Mouse (Mus musculus) myocyte (in vitro differentiated cells): ENCODE results near the gene Rpl23a. TPM values are rescaled to one million over a fixed set of nuclear protein-coding genes. Genes with fewer than 3 reads are reported as not detected.

Source experiments
- H3K27me3 ChIP-seq: one replicate; pipeline ENCODE4 v1.6.1; 2011; ENCODE audit not compliant: control insufficient read depth, insufficient read depth, insufficient read length
- H3K36me3 ChIP-seq: one replicate; pipeline ENCODE4 v1.6.1; 2011; ENCODE audit not compliant: control insufficient read depth, insufficient read depth
- H3K4me2 ChIP-seq: one replicate; pipeline ENCODE4 v1.6.1; 2011; ENCODE audit warnings: low read depth, control low read depth
- H3K4me3 ChIP-seq: one replicate; pipeline ENCODE4 v1.5.1; 2011; ENCODE audit warnings: mild to moderate bottlenecking, control low read depth, moderate library complexity
- H3K79me2 ChIP-seq: one replicate; pipeline ENCODE4 v1.6.1; 2011; ENCODE audit not compliant: control insufficient read depth, insufficient read depth
- H3ac ChIP-seq: one replicate; pipeline ENCODE4 v1.6.1; 2011; ENCODE audit not compliant: control insufficient read depth, insufficient read length
- CEBPB ChIP-seq: IDR thresholded peaks from 2 replicates; pipeline ENCODE4 v1.6.1; 2011; ENCODE audit warnings: mild to moderate bottlenecking, moderate library complexity; ENCODE audit not compliant: poor library complexity, insufficient read depth, severe bottlenecking
- E2F4 ChIP-seq: IDR thresholded peaks from one replicate; pipeline ENCODE4 v1.6.1; 2011; ENCODE audit warnings: mild to moderate bottlenecking, control low read depth, moderate library complexity; ENCODE audit not compliant: insufficient read depth
- MAX ChIP-seq: IDR thresholded peaks from one replicate; pipeline ENCODE4 v1.6.1; 2011; ENCODE audit warnings: low read depth, mild to moderate bottlenecking, control low read depth
- MYOD1 ChIP-seq, 3 experiments: IDR thresholded peaks; one replicate each; pipeline ENCODE4 v1.6.1; 2011; ENCODE audit warnings: control low read depth in 2 of 3, low read depth in 2 of 3, mild to moderate bottlenecking in 2 of 3, moderate library complexity in 1 of 3; ENCODE audit not compliant: insufficient read length in 2 of 3, control insufficient read depth in 1 of 3
- MYOG ChIP-seq, 3 experiments: IDR thresholded peaks; one replicate each; pipeline ENCODE4 v1.6.1; 2011; ENCODE audit warnings: control low read depth in 2 of 3, low read depth in 2 of 3, mild to moderate bottlenecking in 2 of 3; ENCODE audit not compliant: insufficient read length in 2 of 3, control insufficient read depth in 1 of 3, insufficient read depth in 1 of 3
- POLR2A ChIP-seq: IDR thresholded peaks from one replicate; pipeline ENCODE4 v1.6.1; 2011; ENCODE audit warnings: low read depth, mild to moderate bottlenecking, control low read depth, moderate library complexity; ENCODE audit not compliant: insufficient read length
- POLR2AphosphoS2 ChIP-seq: IDR thresholded peaks from one replicate; pipeline ENCODE4 v1.6.1; 2011; ENCODE audit warnings: low read depth, control low read depth; ENCODE audit not compliant: insufficient read length
- REST ChIP-seq: IDR thresholded peaks from one replicate; pipeline ENCODE4 v1.6.1; 2011; ENCODE audit warnings: mild to moderate bottlenecking, control low read depth, moderate library complexity; ENCODE audit not compliant: insufficient read depth, insufficient read length
- TCF12 ChIP-seq: IDR thresholded peaks from one replicate; pipeline ENCODE4 v1.6.1; 2011; ENCODE audit warnings: mild to moderate bottlenecking, control low read depth; ENCODE audit not compliant: poor library complexity, insufficient read depth, severe bottlenecking
- TCF3 ChIP-seq: IDR thresholded peaks from one replicate; pipeline ENCODE4 v1.6.1; 2011; ENCODE audit warnings: low read depth, control low read depth; ENCODE audit not compliant: insufficient read length
- USF1 ChIP-seq: IDR thresholded peaks from one replicate; pipeline ENCODE4 v1.6.1; 2011; ENCODE audit warnings: low read depth, mild to moderate bottlenecking, control low read depth, moderate library complexity
- polyA plus RNA-seq: library from polyadenylated mRNA; unstranded; fragments of >200 nt; fragmentation: generic; extraction: Trizol; gene quantifications from one replicate; pipeline ENCODE4 v1.2.1, GENCODE M21; 2012; ENCODE audit warnings: missing spikeins

The Rpl23a gene
- polyA plus RNA-seq, 1 experiment, result 3,571 TPM

DNA sequence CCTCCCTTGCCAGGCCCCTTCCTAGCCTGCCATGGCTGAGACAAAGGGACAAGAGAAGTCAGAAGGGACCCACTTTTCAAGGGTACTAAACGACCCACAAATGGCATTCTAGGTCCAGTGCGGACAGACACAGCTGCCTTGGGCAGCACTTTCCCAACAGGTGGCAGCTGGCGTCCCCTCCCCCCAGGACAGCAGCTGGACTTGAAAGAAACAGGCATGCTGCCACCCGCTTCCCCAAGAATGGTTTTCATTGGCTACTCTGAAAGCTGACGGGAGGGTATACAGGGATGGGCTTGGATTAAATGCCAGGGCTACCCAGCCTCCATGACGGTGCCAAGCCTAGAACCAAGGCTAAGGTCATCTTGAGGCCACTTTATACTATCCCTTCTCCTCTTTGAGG is 20.9 kb downstream of the Rpl23a start:
- Histone ChIP-seq H3ac (peak overlapping the region; percentile 96), H3K4me3 (peak overlapping the region; percentile 100), H3K79me2 (peaks cover 64% of the 10 kb centered on the region), H3K27me3 (no peaks in the 10 kb centered on the region), H3K36me3 (peaks cover 39% of the 10 kb centered on the region), H3K4me2 (peak overlapping the region; percentile 95)
- peak; percentile 100 for TF ChIP-seq TCF3
- TF ChIP-seq MYOG (IDR thresholded peaks at IDR 0.05; ENCODE audit: control insufficient read depth in 1 of 3, insufficient read depth in 1 of 3, insufficient read length in 2 of 3, low read depth in 2 of 3), result peak; percentile 99 to 100 (median 100)
- TF ChIP-seq MYOD1 (IDR thresholded peaks at IDR 0.05; ENCODE audit: control insufficient read depth in 1 of 3, insufficient read length in 2 of 3, low read depth in 2 of 3), result peak; percentile 99 to 100 (median 100)
- TF ChIP-seq POLR2AphosphoS2, result peak; percentile 67
- peak; percentile 100 for TF ChIP-seq TCF12
- TF ChIP-seq E2F4, result no peak
- TF ChIP-seq POLR2A, result peak; percentile 41
- no peak for TF ChIP-seq MAX

DNA sequence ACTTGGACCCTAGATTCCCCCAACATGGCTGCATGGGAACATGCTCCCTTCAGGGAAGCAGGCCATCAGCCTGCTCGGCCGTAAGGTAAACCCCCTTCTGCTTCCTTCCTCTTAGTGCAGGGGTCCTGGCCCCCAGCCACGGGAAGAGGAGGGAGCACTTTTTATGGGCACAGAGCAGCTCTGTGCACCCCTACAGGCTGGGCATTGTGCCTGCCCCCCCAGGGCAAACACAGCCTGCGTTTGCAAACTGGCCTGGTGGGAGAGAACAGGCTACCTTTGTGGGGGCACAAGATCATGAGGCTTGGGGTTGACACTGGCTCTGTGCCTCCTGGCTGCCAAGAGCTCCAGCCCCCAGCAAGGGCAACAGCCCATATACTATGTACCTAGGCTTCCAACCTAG is 21.4 kb downstream of the Rpl23a start:
- TF ChIP-seq E2F4 (no peak), USF1 (no peak), TCF12 (no peak), REST (no peak), MYOG (IDR thresholded peaks at IDR 0.05; ENCODE audit: control insufficient read depth in 1 of 3, insufficient read depth in 1 of 3, insufficient read length in 2 of 3, low read depth in 2 of 3) (no peak), CEBPB (no peak)
- peaks cover 64% of the 10 kb centered on the region for H3K79me2 ChIP-seq
- peaks cover 40% of the 10 kb centered on the region for H3K36me3 ChIP-seq
- H3K27me3 ChIP-seq, result no peaks in the 10 kb centered on the region
- peak overlapping the region; percentile 95 for H3K4me2 ChIP-seq
- H3ac ChIP-seq, result peak overlapping the region; percentile 8
- peak overlapping the region; percentile 100 for H3K4me3 ChIP-seq

DNA sequence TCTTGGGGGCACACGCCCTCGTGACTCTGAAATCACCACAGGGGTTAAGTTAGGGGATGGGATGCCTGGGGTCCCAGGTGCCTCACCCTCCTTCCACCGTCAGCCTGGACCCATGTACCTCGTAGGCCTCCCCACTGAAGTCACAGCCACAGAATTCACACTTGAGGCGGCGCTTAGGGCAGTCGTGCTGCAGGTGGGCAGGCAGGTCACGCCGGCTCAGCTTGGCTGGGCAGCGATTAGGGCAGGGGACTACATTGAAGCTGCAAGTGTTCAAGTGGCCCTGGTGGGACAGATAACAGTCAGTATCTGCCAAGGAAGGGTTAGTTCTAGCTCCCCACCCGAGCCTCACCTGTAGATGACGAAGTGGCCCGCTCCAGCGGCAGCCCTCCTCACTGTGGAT is 22.2 kb downstream of the Rpl23a start:
- no peaks in the 10 kb centered on the region for H3K27me3 ChIP-seq
- H3ac ChIP-seq, result peak overlapping the region; percentile 8
- H3K4me2 ChIP-seq, result peak overlapping the region; percentile 95
- peaks cover 40% of the 10 kb centered on the region for H3K36me3 ChIP-seq
- no peak for TF ChIP-seq MYOG (IDR thresholded peaks at IDR 0.05; ENCODE audit: control insufficient read depth in 1 of 3, insufficient read depth in 1 of 3, insufficient read length in 2 of 3, low read depth in 2 of 3)
- TF ChIP-seq E2F4, result no peak
- no peak for TF ChIP-seq MAX
- TF ChIP-seq POLR2AphosphoS2, result peak; percentile 52
- TF ChIP-seq MYOD1 (IDR thresholded peaks at IDR 0.05; ENCODE audit: control insufficient read depth in 1 of 3, insufficient read length in 2 of 3, low read depth in 2 of 3), result no peak
- TF ChIP-seq REST, result no peak
- TF ChIP-seq CEBPB, result no peak
- TF ChIP-seq POLR2A, result peak; percentile 47
- no peak for TF ChIP-seq USF1
- no peak for TF ChIP-seq TCF3
- peak overlapping the region; percentile 100 for H3K4me3 ChIP-seq
- H3K79me2 ChIP-seq, result peaks cover 64% of the 10 kb centered on the region

DNA sequence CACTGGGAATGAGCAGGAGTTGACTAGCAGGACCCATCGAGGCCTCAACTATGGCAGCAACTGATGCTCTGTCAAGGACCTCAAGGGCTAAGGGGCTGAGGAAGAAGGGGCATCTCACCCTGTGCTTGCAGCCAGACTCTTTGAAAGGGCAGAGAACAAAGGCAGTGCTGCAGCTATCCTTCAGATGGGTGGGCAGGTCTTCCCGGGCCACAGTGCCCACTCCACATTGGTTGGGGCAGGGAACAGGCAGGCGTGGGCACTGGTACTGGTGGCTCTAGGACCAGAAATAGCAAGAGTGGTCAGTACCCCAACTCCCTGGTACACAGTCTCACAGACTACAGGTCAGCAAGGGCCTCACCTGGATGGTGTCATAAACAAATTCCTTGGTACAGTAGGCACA is 22.7 kb downstream of the Rpl23a start:
- TF ChIP-seq MYOG (IDR thresholded peaks at IDR 0.05; ENCODE audit: control insufficient read depth in 1 of 3, insufficient read depth in 1 of 3, insufficient read length in 2 of 3, low read depth in 2 of 3) (no peak), POLR2A (peak; percentile 6), CEBPB (no peak), REST (no peak), MAX (no peak), E2F4 (no peak), POLR2AphosphoS2 (peak; percentile 57), USF1 (no peak), TCF3 (no peak)
- Histone ChIP-seq H3K4me2 (peak overlapping the region; percentile 95), H3ac (no peak overlapping the region), H3K4me3 (peak overlapping the region; percentile 100), H3K79me2 (peaks cover 64% of the 10 kb centered on the region), H3K27me3 (no peaks in the 10 kb centered on the region), H3K36me3 (peaks cover 40% of the 10 kb centered on the region)

DNA sequence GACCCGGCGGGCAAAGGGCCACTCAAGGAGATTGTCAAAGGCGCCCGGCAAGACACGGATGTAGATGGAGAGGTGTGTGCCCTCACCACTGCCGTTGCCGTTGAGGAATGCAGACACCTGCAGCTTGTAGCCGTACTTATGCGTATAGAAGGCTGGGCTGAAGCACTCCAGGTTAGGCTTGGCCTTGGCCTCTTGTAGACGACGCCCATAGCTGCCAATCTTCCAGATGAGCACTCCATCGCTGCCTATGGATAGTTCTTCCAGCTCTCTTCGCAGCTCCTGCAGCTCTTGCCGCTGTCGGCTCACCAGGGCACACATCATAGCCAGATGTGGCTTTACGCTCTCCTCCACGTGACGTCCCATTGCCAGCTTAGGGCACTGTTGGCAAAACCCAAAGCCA is 23.2 kb downstream of the Rpl23a start:
- Histone ChIP-seq H3K4me3 (no peak overlapping the region), H3K36me3 (peaks cover 45% of the 10 kb centered on the region), H3K79me2 (peaks cover 64% of the 10 kb centered on the region), H3K4me2 (peak overlapping the region; percentile 95), H3K27me3 (no peaks in the 10 kb centered on the region), H3ac (no peak overlapping the region)
- TF ChIP-seq POLR2A (peak; percentile 27), CEBPB (no peak), MYOG (IDR thresholded peaks at IDR 0.05; ENCODE audit: control insufficient read depth in 1 of 3, insufficient read depth in 1 of 3, insufficient read length in 2 of 3, low read depth in 2 of 3) (no peak), E2F4 (no peak), TCF12 (no peak)
